Mouse (Mus musculus) C2C12 (cell line): ENCODE measurements around the gene Gm20828. TPM values are rescaled to one million over a fixed set of nuclear protein-coding genes. Genes with fewer than 3 reads are reported as not detected.
"Not testable (repeated sequence)": the region's sequence is repeated elsewhere in the genome, so short reads cannot be mapped to it uniquely, and the experiment has no call there.

ENCODE experiments used
- H3K27me3 ChIP-seq: one replicate; pipeline ENCODE4 v1.6.1; 2011; ENCODE audit not compliant: control insufficient read depth, insufficient read depth, insufficient read length
- H3K36me3 ChIP-seq: one replicate; pipeline ENCODE4 v1.6.1; 2011; ENCODE audit not compliant: control insufficient read depth, insufficient read depth
- H3K4me3 ChIP-seq: one replicate; pipeline ENCODE4 v1.5.1; 2011; ENCODE audit warnings: mild to moderate bottlenecking, control low read depth; ENCODE audit not compliant: poor library complexity, insufficient read depth, severe bottlenecking
- H3K79me2 ChIP-seq: one replicate; pipeline ENCODE4 v1.6.1; 2011; ENCODE audit not compliant: control insufficient read depth, insufficient read depth
- H3K79me3 ChIP-seq: one replicate; pipeline ENCODE4 v1.6.1; 2011; ENCODE audit warnings: low read depth, control low read depth
- H3ac ChIP-seq: one replicate; pipeline ENCODE3; 2011; ENCODE audit warnings: low read depth; ENCODE audit not compliant: control insufficient read depth, insufficient read length
- long read RNA-seq, 2 experiments: library from polyadenylated mRNA; unstranded; transcript quantifications; one replicate each; pipeline ENCODE4 v2.0.0; 2019 to 2020
- polyA plus RNA-seq: library from polyadenylated mRNA; unstranded; fragments of >200 nt; fragmentation: generic; extraction: Trizol; gene quantifications from one replicate; pipeline ENCODE4 v1.2.1, GENCODE M21; 2012; ENCODE audit warnings: missing spikeins

The Gm20828 gene
- not detected for polyA plus RNA-seq
- long read RNA-seq, experiment 1 = 0 reads
- long read RNA-seq, experiment 2 = 0 reads

GRCm38 (mm10) chrY:11199274-11199673, at the start of gene Gm20828:
TSS of gene Gm20828 (minus strand) at chrY:11199374.
- not testable (repeated sequence) for H3K27me3 ChIP-seq, H3ac ChIP-seq, H3K79me2 ChIP-seq, H3K4me3 ChIP-seq, H3K36me3 ChIP-seq, H3K79me3 ChIP-seq
